Comparison of ENCODE assay signal across 30 mouse cellular contexts in genomic region chr4:40136519-40136918, GRCm38 (mm10). TPM values are rescaled to one million over a fixed set of nuclear protein-coding genes. Genes with fewer than 3 reads are reported as not detected.
DNase-seq lines count a peak whose midpoint lies in the region; ATAC-seq and TF ChIP-seq lines count a peak whose summit lies in the region.
"Had no signal": no experiment of that assay in that cellular context is flagged by ENCODE, and none has a peak within 500 bp of the region (broad histone marks: within the 10 kb centered on the region; RNA-seq: fewer than 3 reads in every experiment).

No protein-coding gene starts in this region.

- no peak overlapping the region for H3K4me2 ChIP-seq in heart, postnatal 0 days (ENCODE audit: low read depth, low read length)
- H3K4me2 ChIP-seq in liver, postnatal 0 days (ENCODE audit: low read depth, low read length), result no peak overlapping the region
- H3K4me2 ChIP-seq in liver, embryonic 11.5 days, result no peak overlapping the region
- H3K4me2 ChIP-seq in myocyte (ENCODE audit: low read depth), result no peak overlapping the region
- no peak overlapping the region for H3K4me2 ChIP-seq in liver, embryonic 12.5 days
- H3K4me2 ChIP-seq: embryonic facial prominence, embryonic 15.5 days; forebrain, embryonic 12.5 days; hindbrain, embryonic 14.5 days; limb, embryonic 12.5 days; midbrain, embryonic 15.5 days had no signal

- H3K9me3 ChIP-seq in heart, postnatal 0 days (replicated peaks; ENCODE audit: control insufficient read depth, low read length), result no peaks in the 10 kb centered on the region
- no peaks in the 10 kb centered on the region for H3K9me3 ChIP-seq in liver, postnatal 0 days (ENCODE audit: low read length)
- H3K9me3 ChIP-seq in liver, embryonic 11.5 days (ENCODE audit: control insufficient read depth, low read length), result no peaks in the 10 kb centered on the region
- H3K9me3 ChIP-seq in liver, embryonic 12.5 days (replicated peaks), result no peaks in the 10 kb centered on the region
- H3K9me3 ChIP-seq: embryonic facial prominence, embryonic 10.5 days; embryonic facial prominence, embryonic 15.5 days; forebrain, embryonic 12.5 days; limb, embryonic 12.5 days; midbrain, embryonic 10.5 days; midbrain, embryonic 15.5 days had no signal

- H3K4me3 ChIP-seq in heart, postnatal 0 days (ENCODE audit: low read depth, low read length), result no peak overlapping the region
- no peak overlapping the region for H3K4me3 ChIP-seq in liver, postnatal 0 days (ENCODE audit: low read depth, low read length)
- no peak overlapping the region for H3K4me3 ChIP-seq in liver, embryonic 11.5 days (ENCODE audit: low read depth, low read length)
- no peak overlapping the region for H3K4me3 ChIP-seq in myocyte
- H3K4me3 ChIP-seq in liver, embryonic 12.5 days, result no peak overlapping the region
- H3K4me3 ChIP-seq: embryonic facial prominence, embryonic 10.5 days; embryonic facial prominence, embryonic 15.5 days; forebrain, embryonic 12.5 days; limb, embryonic 12.5 days; midbrain, embryonic 10.5 days; midbrain, embryonic 15.5 days had no signal

- no peak for DNase-seq in heart, postnatal 0 days (ENCODE audit: low spot score)
- DNase-seq in heart, adult 8-10 months (ENCODE audit: low spot score), result no peak
- DNase-seq in liver, postnatal 0 days, result no peak
- DNase-seq in liver, embryonic 11.5 days (ENCODE audit: low spot score), result no peak
- DNase-seq in adipocyte (ENCODE audit: low spot score), result peak; percentile 5
- DNase-seq: adrenal gland, postnatal 25 days; cerebellum, adult 8-10 months; gastrocnemius, postnatal 10 days; heart, postnatal 36 days; kidney, adult 11 months; kidney, postnatal 14 days; layer of hippocampus, adult 9-11 months; lung, adult 18-20 months; lung, postnatal 4 days; right cerebral cortex, postnatal 25 days; spleen, adult 18-20 months; thymus, adult 18-20 months; thymus, postnatal 4 days had no signal

- ATAC-seq in heart, postnatal 0 days (ENCODE audit: insufficient read depth, low read depth), result peak; percentile 39; the same call in 1 of the 2 replicates
- 0 out of 2 replicates have a peak, but pooled peaks have one; percentile 35 for ATAC-seq in liver, postnatal 0 days
- no peak for ATAC-seq in liver, embryonic 11.5 days (replicated peaks; ENCODE audit: low FRiP score)
- ATAC-seq in liver, embryonic 12.5 days, result no peak
- ATAC-seq: inflammation-experienced regulatory T-cells, adult 6 months; lung, postnatal 0 days; midbrain, embryonic 15.5 days had no signal

- no peak overlapping the region for H3K9ac ChIP-seq in heart, postnatal 0 days (replicated peaks; ENCODE audit: low read depth, low read length)
- H3K9ac ChIP-seq in liver, postnatal 0 days (replicated peaks), result no peak overlapping the region
- H3K9ac ChIP-seq in liver, embryonic 11.5 days (ENCODE audit: low read depth, low read length), result no peak overlapping the region
- no peak overlapping the region for H3K9ac ChIP-seq in liver, embryonic 12.5 days
- H3K9ac ChIP-seq: embryonic facial prominence, embryonic 15.5 days; forebrain, embryonic 12.5 days; hindbrain, embryonic 14.5 days; limb, embryonic 12.5 days; midbrain, embryonic 15.5 days had no signal

- no peak for TF ChIP-seq POLR2A in myocyte (IDR thresholded peaks at IDR 0.05; ENCODE audit: insufficient read length, low read depth)

- no peak for TF ChIP-seq EP300 in heart, postnatal 0 days (IDR thresholded peaks at IDR 0.05; ENCODE audit: low read depth)
- no peak for TF ChIP-seq EP300 in liver, postnatal 0 days (IDR thresholded peaks at IDR 0.05; ENCODE audit: low read depth)

- no peaks in the 10 kb centered on the region for H3K36me3 ChIP-seq in heart, postnatal 0 days (replicated peaks; ENCODE audit: control insufficient read depth, insufficient read depth, low read length)
- no peaks in the 10 kb centered on the region for H3K36me3 ChIP-seq in liver, postnatal 0 days (replicated peaks; ENCODE audit: insufficient read depth, low read length)
- no peaks in the 10 kb centered on the region for H3K36me3 ChIP-seq in liver, embryonic 11.5 days (ENCODE audit: control insufficient read depth, insufficient read depth, low read length)
- no peaks in the 10 kb centered on the region for H3K36me3 ChIP-seq in myocyte (ENCODE audit: control insufficient read depth, insufficient read depth)
- H3K36me3 ChIP-seq in liver, embryonic 12.5 days, result no peaks in the 10 kb centered on the region
- H3K36me3 ChIP-seq: embryonic facial prominence, embryonic 10.5 days; embryonic facial prominence, embryonic 15.5 days; forebrain, embryonic 12.5 days; limb, embryonic 12.5 days; midbrain, embryonic 10.5 days; midbrain, embryonic 15.5 days had no signal

- H3ac ChIP-seq in myocyte (ENCODE audit: control insufficient read depth, insufficient read length), result no peak overlapping the region

- WGBS in heart, postnatal 0 days, result 50% methylated on average over 4 of the region's 4 CpGs
- 69% methylated on average over 4 of the region's 4 CpGs for WGBS in liver, postnatal 0 days (ENCODE audit: insufficient replicate concordance)
- WGBS in liver, embryonic 11.5 days, result 87% methylated on average over 4 of the region's 4 CpGs
- WGBS in liver, embryonic 12.5 days (ENCODE audit: insufficient replicate concordance), result 81% methylated on average over 4 of the region's 4 CpGs

- H3K79me2 ChIP-seq in myocyte (ENCODE audit: control insufficient read depth, insufficient read depth), result no peaks in the 10 kb centered on the region

- no peak overlapping the region for H3K27ac ChIP-seq in heart, postnatal 0 days (ENCODE audit: low read depth)
- no peak overlapping the region for H3K27ac ChIP-seq in liver, postnatal 0 days (ENCODE audit: low read depth)
- H3K27ac ChIP-seq in liver, embryonic 11.5 days (ENCODE audit: low read depth, low read length), result no peak overlapping the region
- H3K27ac ChIP-seq in liver, embryonic 12.5 days, result no peak overlapping the region
- H3K27ac ChIP-seq: embryonic facial prominence, embryonic 10.5 days; embryonic facial prominence, embryonic 15.5 days; forebrain, embryonic 12.5 days; hindbrain, embryonic 14.5 days; limb, embryonic 12.5 days; midbrain, embryonic 10.5 days; midbrain, embryonic 15.5 days; stomach, postnatal 0 days had no signal

- no peaks in the 10 kb centered on the region for H3K4me1 ChIP-seq in heart, postnatal 0 days (ENCODE audit: control insufficient read depth, insufficient read depth)
- 0 out of 2 replicates have a peak, but pooled peaks cover 10% of the 10 kb centered on the region for H3K4me1 ChIP-seq in liver, postnatal 0 days (ENCODE audit: insufficient read depth)
- no peaks in the 10 kb centered on the region; the same call in 1 of the 2 replicates for H3K4me1 ChIP-seq in liver, embryonic 11.5 days (replicated peaks; ENCODE audit: control insufficient read depth, insufficient read depth, low read length)
- H3K4me1 ChIP-seq in liver, embryonic 12.5 days, result peaks cover 17% of the 10 kb centered on the region
- H3K4me1 ChIP-seq: embryonic facial prominence, embryonic 10.5 days; embryonic facial prominence, embryonic 15.5 days; forebrain, embryonic 12.5 days; limb, embryonic 12.5 days; midbrain, embryonic 10.5 days; midbrain, embryonic 15.5 days had no signal

- TF ChIP-seq CTCF in heart, postnatal 0 days (IDR thresholded peaks at IDR 0.05; ENCODE audit: low read depth), result no peak
- no peak for TF ChIP-seq CTCF in liver, postnatal 0 days (IDR thresholded peaks at IDR 0.05; ENCODE audit: low read depth)

- 0 out of 2 replicates have a peak, but pooled peaks cover 3% of the 10 kb centered on the region for H3K27me3 ChIP-seq in heart, postnatal 0 days (ENCODE audit: control insufficient read depth, insufficient read depth, low read length)
- H3K27me3 ChIP-seq in liver, postnatal 0 days (ENCODE audit: insufficient read depth, low read length), result no peaks in the 10 kb centered on the region
- no peaks in the 10 kb centered on the region for H3K27me3 ChIP-seq in liver, embryonic 11.5 days (replicated peaks; ENCODE audit: control insufficient read depth, insufficient read depth, low read length)
- H3K27me3 ChIP-seq in myocyte (ENCODE audit: control insufficient read depth, insufficient read depth, insufficient read length), result peaks cover 5% of the 10 kb centered on the region
- H3K27me3 ChIP-seq in liver, embryonic 12.5 days (replicated peaks), result 0 out of 2 replicates have a peak, but pooled peaks cover 3% of the 10 kb centered on the region
- H3K27me3 ChIP-seq: embryonic facial prominence, embryonic 15.5 days; forebrain, embryonic 12.5 days; limb, embryonic 12.5 days; midbrain, embryonic 15.5 days had no signal

TF ChIP-seq in myocyte, 11 proteins besides CTCF, POLR2A, EP300 and RAD21:
- TF ChIP-seq MYOG (IDR thresholded peaks at IDR 0.05; ENCODE audit: control insufficient read depth in 1 of 3, insufficient read depth in 1 of 3, insufficient read length in 2 of 3, low read depth in 2 of 3) (no peak), POLR2AphosphoS2 (IDR thresholded peaks at IDR 0.05; ENCODE audit: insufficient read length, low read depth) (no peak), CEBPB (IDR thresholded peaks at IDR 0.05; ENCODE audit: insufficient read depth, poor library complexity, severe bottlenecking) (0 out of 2 replicates have a peak, but pooled peaks have one; percentile 14)
TF ChIP-seq in myocyte: peak in this region for 1.

RNA-seq across cellular contexts. Expression of gene Aco1, which starts 6.4 kb away (rescaled TPM):
- 42.6 and 51.0 TPM in 2 replicates for total RNA-seq in heart, postnatal 0 days (2014; rRNA removed; ENCODE audit: low replicate concordance)
- polyA plus RNA-seq in heart, postnatal 0 days (2015; fragmentation: Nextera tagmentation; extraction: Ambion mirVana), result 26.7 and 28.0 TPM in 2 replicates
- 10 to 100 TPM; 24.3 to 30.2 (median 26.3) TPM for total RNA-seq in heart, adult 8-10 months (2022)
- polyA plus RNA-seq in liver, postnatal 0 days (2015; fragmentation: Nextera tagmentation; extraction: Ambion mirVana), result 40.1 and 41.1 TPM in 2 replicates
- 36.7 and 42.1 TPM in 2 replicates for polyA plus RNA-seq in liver, embryonic 11.5 days (2014; fragmentation: Nextera tagmentation; extraction: Ambion mirVana)
- 35.5 TPM for polyA plus RNA-seq in myocyte (2012; fragmentation: generic; extraction: Trizol)
- polyA plus RNA-seq in liver, embryonic 12.5 days (2016; fragmentation: Nextera tagmentation; extraction: Ambion mirVana), result 26.9 and 27.5 TPM in 2 replicates

Comparison
In these comparisons a context has a peak if more than half of its experiments do, and no peak if none do; other contexts are left out.
1. ATAC-seq: peak in heart, postnatal 0 days (single experiment) and liver, postnatal 0 days (single experiment); none in liver, embryonic 11.5 days (single experiment) and liver, embryonic 12.5 days (single experiment).